Mouse (Mus musculus) kidney, postnatal 4 days (tissue): ENCODE data around the gene Rab38.

ENCODE experiments used
- DNase-seq, 2 experiments: peaks; one replicate each; pipeline ENCODE4 v3.0.0; 2021; ENCODE audit warnings: mixed read lengths in 2 of 2

The Rab38 gene

GRCm38 (mm10) chr7:88429786-88430691 lies at the start of gene Rab38:
TSS of gene Rab38 (plus strand) at chr7:88430273.
- peak; percentile 70 to 81 for DNase-seq

GRCm38 (mm10) chr7:88394568-88394967 lies 35.5 kb upstream of the Rab38 start:
- no peak for DNase-seq

- no peak for DNase-seq
Observed at GRCm38 (mm10) chr7:88395745-88396144, 34.3 kb upstream of the Rab38 start.

GRCm38 (mm10) chr7:88405311-88405710 lies 24.8 kb upstream of the Rab38 start:
- no peak for DNase-seq

GRCm38 (mm10) chr7:88406466-88406865 lies 23.6 kb upstream of the Rab38 start:
- DNase-seq = no peak

- DNase-seq = no peak
Observed at GRCm38 (mm10) chr7:88421821-88422220, 8.3 kb upstream of the Rab38 start.

GRCm38 (mm10) chr7:88423889-88424288 lies 6.2 kb upstream of the Rab38 start:
- no peak for DNase-seq

GRCm38 (mm10) chr7:88425744-88426143 lies 4.3 kb upstream of the Rab38 start:
- no peak for DNase-seq

GRCm38 (mm10) chr7:88427484-88427883 lies 2.6 kb upstream of the Rab38 start:
- no peak for DNase-seq

- DNase-seq = no peak
Observed at GRCm38 (mm10) chr7:88430692-88431084, 615 bp downstream of the Rab38 start.

- DNase-seq = no peak
Observed at GRCm38 (mm10) chr7:88440301-88440700, 10.2 kb downstream of the Rab38 start.

GRCm38 (mm10) chr7:88442649-88443048 lies 12.6 kb downstream of the Rab38 start:
- DNase-seq = no peak

GRCm38 (mm10) chr7:88443435-88443834 lies 13.4 kb downstream of the Rab38 start:
- DNase-seq = no peak

- no peak for DNase-seq
Observed at GRCm38 (mm10) chr7:88445320-88445903, 15.3 kb downstream of the Rab38 start.

GRCm38 (mm10) chr7:88453234-88453633 lies 23.2 kb downstream of the Rab38 start:
- no peak for DNase-seq

GRCm38 (mm10) chr7:88457827-88458226 lies 27.8 kb downstream of the Rab38 start:
- no peak for DNase-seq

GRCm38 (mm10) chr7:88467754-88468153 lies 37.7 kb downstream of the Rab38 start:
- DNase-seq = no peak

GRCm38 (mm10) chr7:88482110-88482619 lies 52.1 kb downstream of the Rab38 start:
- DNase-seq = no peak

GRCm38 (mm10) chr7:88482628-88483027 lies 52.6 kb downstream of the Rab38 start:
- DNase-seq = no peak

GRCm38 (mm10) chr7:88491020-88491419 lies 60.9 kb downstream of the Rab38 start:
- no peak for DNase-seq

GRCm38 (mm10) chr7:88502217-88502817 lies 72.2 kb downstream of the Rab38 start:
- DNase-seq = no peak

- DNase-seq = no peak
Observed at GRCm38 (mm10) chr7:88509748-88510147, 79.7 kb downstream of the Rab38 start.

- no peak for DNase-seq
Observed at GRCm38 (mm10) chr7:88522481-88522880, 92.4 kb downstream of the Rab38 start.
